Mouse (Mus musculus) kidney, adult 2 months (tissue): ENCODE data around the gene Rag2. TPM values are rescaled to one million over a fixed set of nuclear protein-coding genes. Genes with fewer than 3 reads are reported as not detected.

Experiments
- DNase-seq: peaks from one replicate; pipeline ENCODE4 v3.0.0; 2021
- H3K27ac ChIP-seq: fragments of 200-500 bp; 2 replicates; pipeline ENCODE4 v1.5.1; 2012; ENCODE audit warnings: low read depth, low read length, control low read depth, inconsistent platforms; ENCODE audit not compliant: insufficient read depth
- H3K27me3 ChIP-seq: fragments of 200-500 bp; replicated peaks from 2 replicates; pipeline ENCODE4 v1.6.1; 2012; ENCODE audit warnings: mild to moderate bottlenecking, moderate library complexity, low read length, inconsistent platforms; ENCODE audit not compliant: control insufficient read depth, insufficient read depth
- H3K36me3 ChIP-seq: fragments of 200-500 bp; 2 replicates; pipeline ENCODE4 v1.6.1; 2012; ENCODE audit warnings: mild to moderate bottlenecking, moderate library complexity, low read length, inconsistent platforms; ENCODE audit not compliant: control insufficient read depth, insufficient read depth
- H3K4me1 ChIP-seq: fragments of 200-500 bp; 2 replicates; pipeline ENCODE4 v1.6.1; 2011; ENCODE audit warnings: low read length; ENCODE audit not compliant: control insufficient read depth, insufficient read depth
- H3K4me3 ChIP-seq: fragments of 200-500 bp; 2 replicates; pipeline ENCODE4 v1.5.1; 2011; ENCODE audit warnings: mild to moderate bottlenecking, low read depth, low read length, control low read depth; ENCODE audit not compliant: insufficient read depth
- CTCF ChIP-seq: fragments of 200-500 bp; conservative IDR thresholded peaks from 2 replicates; pipeline ENCODE4 v1.5.1; 2011; ENCODE audit warnings: low read depth, mild to moderate bottlenecking, control low read depth, low read length, moderate library complexity, mixed read lengths; ENCODE audit not compliant: insufficient read depth, insufficient read length
- POLR2A ChIP-seq: fragments of 200-500 bp; IDR thresholded peaks from one replicate; pipeline ENCODE4 v1.6.1; 2011; ENCODE audit warnings: low read depth, low read length, control low read depth
- WGBS: fragments of 180-500 bp; shearing (Covaris S2); methylation state at CpG from one replicate; pipeline ENCODE4 v1.1.7; 2018; 5-methylcytosine and 5-hydroxymethylcytosine counted together
- polyA plus RNA-seq: library from polyadenylated mRNA; depleted of rRNA; stranded (reverse); fragments of >200 nt; gene quantifications from 2 replicates; pipeline ENCODE4 v1.2.3, GENCODE M21; 2012

The Rag2 gene
- polyA plus RNA-seq, 1 experiment, result not detected

GRCm38 (mm10) chr2:101592023-101592841 is 32.3 kb upstream of the Rag2 start:
- WGBS, result 39% methylated on average over 10 of the region's 10 CpGs
- peak; percentile 16 for DNase-seq
- H3K27me3 ChIP-seq, result no peaks in the 10 kb centered on the region
- H3K4me1 ChIP-seq, result no peaks in the 10 kb centered on the region
- H3K27ac ChIP-seq, result no peak overlapping the region
- TF ChIP-seq CTCF (no peak), POLR2A (no peak)
- no peak overlapping the region for H3K4me3 ChIP-seq
- H3K36me3 ChIP-seq, result no peaks in the 10 kb centered on the region

- H3K36me3 ChIP-seq, result no peaks in the 10 kb centered on the region
- H3K27me3 ChIP-seq, result no peaks in the 10 kb centered on the region
- DNase-seq, result no peak
- no peaks in the 10 kb centered on the region for H3K4me1 ChIP-seq
- 60% methylated on average over 8 of the region's 8 CpGs for WGBS
- no peak overlapping the region for H3K27ac ChIP-seq
- H3K4me3 ChIP-seq, result no peak overlapping the region
- TF ChIP-seq CTCF (no peak), POLR2A (no peak)
Measured at GRCm38 (mm10) chr2:101592886-101593285, 31.6 kb upstream of the Rag2 start.

- no peak for TF ChIP-seq CTCF
- no peak for TF ChIP-seq POLR2A
- Histone ChIP-seq H3K4me3 (no peak overlapping the region), H3K27me3 (no peaks in the 10 kb centered on the region), H3K4me1 (peaks cover 8% of the 10 kb centered on the region), H3K27ac (no peak overlapping the region), H3K36me3 (no peaks in the 10 kb centered on the region)
- no peak for DNase-seq
- 97% methylated on average over 5 of the region's 5 CpGs for WGBS
Measured at GRCm38 (mm10) chr2:101594681-101595080, 29.8 kb upstream of the Rag2 start.

- Histone ChIP-seq H3K27me3 (no peaks in the 10 kb centered on the region), H3K4me1 (peaks cover 11% of the 10 kb centered on the region), H3K36me3 (no peaks in the 10 kb centered on the region), H3K4me3 (no peak overlapping the region), H3K27ac (no peak overlapping the region)
- TF ChIP-seq POLR2A (no peak), CTCF (no peak)
- no peak for DNase-seq
Measured at GRCm38 (mm10) chr2:101597186-101597585, 27.3 kb upstream of the Rag2 start.

- TF ChIP-seq CTCF (no peak), POLR2A (no peak)
- WGBS, result 45% methylated on average over 13 of the region's 13 CpGs
- H3K27me3 ChIP-seq, result no peaks in the 10 kb centered on the region
- peaks cover 11% of the 10 kb centered on the region for H3K4me1 ChIP-seq
- H3K4me3 ChIP-seq, result no peak overlapping the region
- DNase-seq, result peak; percentile 60
- H3K36me3 ChIP-seq, result no peaks in the 10 kb centered on the region
- 0 out of 2 replicates have a peak overlapping the region, but pooled peaks have one; percentile 1 for H3K27ac ChIP-seq
Measured at GRCm38 (mm10) chr2:101598190-101599181, 26.0 kb upstream of the Rag2 start.

- no peak overlapping the region for H3K4me3 ChIP-seq
- peak; percentile 55 for DNase-seq
- 17% methylated on average over 8 of the region's 8 CpGs for WGBS
- H3K27me3 ChIP-seq, result no peaks in the 10 kb centered on the region
- TF ChIP-seq CTCF (no peak; the same call in 1 of the 2 replicates), POLR2A (no peak)
- peaks cover 11% of the 10 kb centered on the region for H3K4me1 ChIP-seq
- H3K27ac ChIP-seq, result no peak overlapping the region; the same call in 1 of the 2 replicates
- H3K36me3 ChIP-seq, result no peaks in the 10 kb centered on the region
Measured at GRCm38 (mm10) chr2:101600703-101601102, 23.8 kb upstream of the Rag2 start.
